Mouse (Mus musculus) cerebellum, adult 11-12 months (tissue): ENCODE results near the gene Ltbp3.
A peak's percentile ranks its signal among the peaks of the same experiment; 100 is the strongest.
"Not testable (repeated sequence)": the region's sequence is repeated elsewhere in the genome, so short reads cannot be mapped to it uniquely, and the experiment has no call there.

Experiments used
- DNase-seq: peaks from one replicate; pipeline ENCODE4 v3.0.0; 2022

The Ltbp3 gene

GRCm38 (mm10) chr19:5793917-5794770 lies 53.4 kb downstream of the Ltbp3 start:
- DNase-seq, result not testable (repeated sequence)

- no peak for DNase-seq
These were observed 54.3 kb downstream of the Ltbp3 start for GRCm38 (mm10) chr19:5794771-5795576.

GRCm38 (mm10) chr19:5795668-5796572 lies 55.2 kb downstream of the Ltbp3 start:
- DNase-seq, result no peak

GRCm38 (mm10) chr19:5796573-5797111 lies 55.9 kb downstream of the Ltbp3 start:
- DNase-seq, result no peak

- no peak for DNase-seq
These were observed 56.8 kb downstream of the Ltbp3 start for GRCm38 (mm10) chr19:5797381-5798111.

GRCm38 (mm10) chr19:5798700-5799479 lies 58.2 kb downstream of the Ltbp3 start:
- no peak for DNase-seq

- peak; percentile 39 for DNase-seq
These were observed 59.1 kb downstream of the Ltbp3 start for GRCm38 (mm10) chr19:5799566-5800349.

GRCm38 (mm10) chr19:5800350-5800631 lies 59.6 kb downstream of the Ltbp3 start:
- DNase-seq, result no peak

GRCm38 (mm10) chr19:5800632-5801431 lies 60.1 kb downstream of the Ltbp3 start:
- DNase-seq, result peak; percentile 50

GRCm38 (mm10) chr19:5801432-5801964 lies 60.8 kb downstream of the Ltbp3 start:
- DNase-seq, result no peak

- peak; percentile 92 for DNase-seq
These were observed 61.5 kb downstream of the Ltbp3 start for GRCm38 (mm10) chr19:5802011-5802786.

GRCm38 (mm10) chr19:5802787-5803040 lies 62.0 kb downstream of the Ltbp3 start:
- no peak for DNase-seq

- DNase-seq, result peak; percentile 99
These were observed 62.6 kb downstream of the Ltbp3 start for GRCm38 (mm10) chr19:5803041-5803880.

- DNase-seq, result no peak
These were observed 63.2 kb downstream of the Ltbp3 start for GRCm38 (mm10) chr19:5803881-5804279.

GRCm38 (mm10) chr19:5804371-5804899 lies 63.7 kb downstream of the Ltbp3 start:
- peak; percentile 52 for DNase-seq

GRCm38 (mm10) chr19:5806051-5806808 lies 65.5 kb downstream of the Ltbp3 start:
- peak; percentile 53 for DNase-seq

GRCm38 (mm10) chr19:5806809-5807205 lies 66.1 kb downstream of the Ltbp3 start:
- DNase-seq, result peak; percentile 41
